Mouse (Mus musculus): ENCODE measurements around the gene Gpr141.

- TF ChIP-seq CTCF (IDR thresholded peaks at IDR 0.05; ENCODE audit: low read depth, low read length) (no peak), POLR2A (IDR thresholded peaks at IDR 0.05; ENCODE audit: extremely low read depth, insufficient read depth, low read length) (no peak)
Measured at GRCm38 (mm10) chr13:19703806-19704205, 120.3 kb downstream of the Gpr141 start.
